Mouse (Mus musculus) embryonic stem cell, embryonic (primary cell): ENCODE measurements at regions not wholly inside any gene's neighbourhood (a gene's known extent, or its start where the extent isn't known, plus 50 kb on each side); places are given as distances from the start of the nearest gene placed in this dataset.

Source experiments
- CTCF ChIA-PET, 4 experiments: fragments of 300-600 bp in 2 of 4; fragments of 350-600 bp in 2 of 4; sonication (Branson Sonifier 250); formaldehyde crosslinking; loops; one replicate each; lab custom pipeline; 2022; ENCODE audit warnings: inconsistent platforms in 2 of 4; lab: Charles Lee
- POLR2A ChIA-PET, 4 experiments: fragments of 300-600 bp in 2 of 4; fragments of 350-600 bp in 2 of 4; sonication (Branson Sonifier 250); formaldehyde crosslinking; loops; one replicate each; lab custom pipeline; 2022; ENCODE audit warnings: antibody characterized with exemption in 4 of 4, inconsistent platforms in 1 of 4; lab: Charles Lee

DNA sequence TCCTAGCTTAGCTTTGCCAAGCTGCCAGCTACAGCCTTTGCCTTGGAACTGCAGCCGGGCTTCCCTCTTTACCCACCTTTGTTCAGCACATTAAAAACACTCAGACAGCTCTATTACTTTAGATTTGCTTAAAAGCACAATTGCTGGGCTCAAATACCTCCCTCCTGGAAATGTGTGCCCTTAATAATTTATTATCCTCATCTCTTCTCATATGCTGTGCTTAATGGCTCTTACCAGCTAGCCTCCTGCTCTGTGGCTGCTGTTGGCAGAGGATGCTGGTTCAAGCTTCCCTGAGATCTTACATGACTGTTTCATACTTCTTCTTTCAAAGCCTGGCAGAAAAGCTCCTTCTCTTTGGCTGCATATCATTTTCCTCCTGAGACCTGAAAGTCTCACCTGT, 378.1 kb upstream of the Cdh19 start:
- CTCF ChIA-PET = no interaction called here
- POLR2A ChIA-PET = interaction anchor here in 1 of 4 experiments (0.6 kb wide), 1 partner anchor 25 kb away, joined by 4 read pairs; no protein-coding TSS in a partner anchor

- ChIA-PET POLR2A (no interaction called here), CTCF (no interaction called here)
Observed at GRCm38 (mm10) chr1:111337927-111338326, 360.5 kb upstream of the Cdh19 start.

DNA sequence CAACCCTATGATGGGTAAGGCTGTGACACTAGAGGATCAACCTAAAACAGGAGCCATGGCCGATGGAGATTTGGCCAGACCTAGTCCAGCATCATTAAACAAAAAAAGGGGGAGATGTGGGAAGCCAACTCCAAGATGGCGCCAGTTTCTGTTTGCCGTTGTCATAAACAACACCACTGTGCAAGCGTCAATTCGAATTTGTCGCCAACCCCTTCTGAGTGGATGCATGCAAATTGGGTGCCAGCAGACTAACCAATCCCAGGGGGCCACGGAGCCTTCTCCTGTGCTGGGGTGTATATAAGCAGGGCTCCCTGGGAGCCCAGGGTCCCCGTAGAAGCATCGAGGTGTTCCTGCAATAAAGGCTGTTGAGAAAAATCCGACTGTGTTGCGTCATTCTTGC, 324.9 kb upstream of the Cdh19 start:
- ChIA-PET POLR2A (no interaction called here), CTCF (no interaction called here)

GRCm38 (mm10) chr1:111286385-111286784, 309.0 kb upstream of the Cdh19 start:
- ChIA-PET CTCF (no interaction called here), POLR2A (no interaction called here)

- ChIA-PET CTCF (no interaction called here), POLR2A (no interaction called here)
Observed at GRCm38 (mm10) chr1:111285916-111286315, 308.5 kb upstream of the Cdh19 start.

GRCm38 (mm10) chr1:111242814-111243213, 265.4 kb upstream of the Cdh19 start:
- CTCF ChIA-PET = no interaction called here
- POLR2A ChIA-PET = no interaction called here

DNA sequence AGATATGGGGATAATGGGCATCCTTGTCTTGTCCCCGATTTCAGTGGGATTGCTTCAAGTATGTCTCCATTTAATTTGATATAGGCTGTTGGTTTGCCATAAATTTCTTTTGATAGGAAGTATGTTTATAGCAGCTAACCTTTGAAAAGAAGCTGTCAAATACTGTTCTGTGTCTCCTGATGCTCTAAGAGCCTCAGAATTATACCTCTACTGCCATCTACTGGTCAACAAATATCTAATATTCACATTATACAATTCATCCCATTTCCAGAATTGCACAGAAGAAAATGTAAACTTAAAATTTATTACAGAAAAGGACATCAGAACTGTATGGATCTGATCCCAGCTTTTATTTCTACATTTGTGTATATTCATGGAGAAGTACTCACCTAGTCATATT, 265.0 kb upstream of the Cdh19 start:
- CTCF ChIA-PET = no interaction called here
- POLR2A ChIA-PET = no interaction called here
